Mouse (Mus musculus) liver, adult 2 months (tissue): ENCODE measurements at regions not wholly inside any gene's neighbourhood (a gene's known extent, or its start where the extent isn't known, plus 50 kb on each side); places are given as distances from the start of the nearest gene placed in this dataset.

ENCODE experiments used
- CTCF ChIP-seq: fragments of 200-500 bp; IDR thresholded peaks from 2 replicates; pipeline ENCODE4 v1.5.1; 2011; ENCODE audit warnings: low read depth, low read length, control low read depth
- POLR2A ChIP-seq: fragments of 200-500 bp; IDR thresholded peaks from 2 replicates; pipeline ENCODE4 v1.6.1; 2011; ENCODE audit warnings: low read length, control low read depth; ENCODE audit not compliant: insufficient read depth; ENCODE audit errors: extremely low read depth

- TF ChIP-seq CTCF, result no peak
- no peak for TF ChIP-seq POLR2A
Measured at GRCm38 (mm10) chr5:43045860-43046259, 187.1 kb upstream of the Cpeb2 start.
